Mouse (Mus musculus) liver, embryonic 14.5 days (tissue): ENCODE measurements around the gene Hsd17b3. TPM values are rescaled to one million over a fixed set of nuclear protein-coding genes. Genes with fewer than 3 reads are reported as not detected.

Source experiments
- ATAC-seq: fragments of 200-750 bp; cut with Nextera tagmentation; 2 replicates; pipeline ENCODE4 v1.8.0; 2017; ENCODE audit warnings: moderate number of reproducible peaks, mild to moderate bottlenecking, moderate library complexity; ENCODE audit not compliant: insufficient read depth
- DNase-seq, 3 experiments: peaks; one replicate each; pipeline ENCODE4 v3.0.0-alpha.2; 2012 to 2013; ENCODE audit warnings: low read depth in 3 of 3, low spot score in 3 of 3
- H3K27ac ChIP-seq: fragments of 300-500 bp; sonication (generic); 2 replicates; pipeline ENCODE4 v1.5.1; 2014; ENCODE audit warnings: moderate library complexity, mild to moderate bottlenecking, control low read depth, inconsistent platforms
- H3K27me3 ChIP-seq: fragments of 300-500 bp; sonication (generic); 2 replicates; pipeline ENCODE4 v1.6.1; 2014; ENCODE audit warnings: mild to moderate bottlenecking, low read length, moderate library complexity; ENCODE audit not compliant: control insufficient read depth, insufficient read depth
- H3K36me3 ChIP-seq: fragments of 300-500 bp; sonication (generic); replicated peaks from 2 replicates; pipeline ENCODE4 v1.6.1; 2014; ENCODE audit warnings: low read depth; ENCODE audit not compliant: control insufficient read depth, insufficient read depth
- H3K4me1 ChIP-seq, 2 experiments: fragments of 200-500 bp in 1 of 2; fragments of 300-500 bp in 1 of 2; sonication (generic) in 1 of 2; replicated peaks; 2 replicates each; pipeline ENCODE4 v1.6.1; 2012 to 2014; ENCODE audit warnings: antibody characterized with exemption in 1 of 2, inconsistent platforms in 1 of 2, low read length in 1 of 2; ENCODE audit not compliant: control insufficient read depth in 2 of 2, insufficient read depth in 2 of 2
- H3K4me2 ChIP-seq: fragments of 300-500 bp; sonication (generic); 2 replicates; pipeline ENCODE4 v1.6.1; 2014; ENCODE audit warnings: low read depth, mild to moderate bottlenecking, control low read depth, moderate library complexity
- H3K4me3 ChIP-seq, 2 experiments: fragments of 200-500 bp in 1 of 2; fragments of 300-500 bp in 1 of 2; sonication (generic) in 1 of 2; 2 replicates each; pipeline ENCODE4 v1.5.1; 2012 to 2014; ENCODE audit warnings: low read depth in 2 of 2, low read length in 2 of 2, mild to moderate bottlenecking in 2 of 2, control low read depth in 1 of 2, inconsistent platforms in 1 of 2, moderate library complexity in 1 of 2; ENCODE audit not compliant: insufficient read depth in 1 of 2
- H3K9ac ChIP-seq: fragments of 300-500 bp; sonication (generic); replicated peaks from 2 replicates; pipeline ENCODE4 v1.6.1; 2014; ENCODE audit warnings: mild to moderate bottlenecking, control low read depth, moderate library complexity
- H3K9me3 ChIP-seq: fragments of 300-500 bp; sonication (generic); 2 replicates; pipeline ENCODE4 v1.6.1; 2016; ENCODE audit warnings: low read length, mixed read lengths; ENCODE audit not compliant: control insufficient read depth
- CTCF ChIP-seq: IDR thresholded peaks from 2 replicates; pipeline ENCODE4 v1.5.1; 2016; ENCODE audit warnings: antibody characterized with exemption, low read depth, control low read depth
- EP300 ChIP-seq: IDR thresholded peaks from 2 replicates; pipeline ENCODE4 v1.6.1; 2016; ENCODE audit warnings: antibody characterized with exemption, low read depth
- WGBS: fragments of 180-500 bp; shearing (Covaris S2); extraction: QIAGEN DNeasy Blood & Tissue Kit; methylation state at CpG from one replicate; pipeline ENCODE4 v1.1.7; 2014; ENCODE audit not compliant: insufficient replicate concordance; 5-methylcytosine and 5-hydroxymethylcytosine counted together
- polyA plus RNA-seq, 2 experiments: library from polyadenylated mRNA; depleted of rRNA in 1 of 2; stranded (reverse) in 1 of 2; unstranded in 1 of 2; fragments of >200 nt; fragmentation: Nextera tagmentation in 1 of 2; extraction: Ambion mirVana in 1 of 2; gene quantifications; 2 replicates each; pipeline versions ENCODE4 v1.2.1 to v1.2.3; 2012 to 2014

Gene Hsd17b3
- polyA plus RNA-seq, 2 experiments, result not detected

DNA sequence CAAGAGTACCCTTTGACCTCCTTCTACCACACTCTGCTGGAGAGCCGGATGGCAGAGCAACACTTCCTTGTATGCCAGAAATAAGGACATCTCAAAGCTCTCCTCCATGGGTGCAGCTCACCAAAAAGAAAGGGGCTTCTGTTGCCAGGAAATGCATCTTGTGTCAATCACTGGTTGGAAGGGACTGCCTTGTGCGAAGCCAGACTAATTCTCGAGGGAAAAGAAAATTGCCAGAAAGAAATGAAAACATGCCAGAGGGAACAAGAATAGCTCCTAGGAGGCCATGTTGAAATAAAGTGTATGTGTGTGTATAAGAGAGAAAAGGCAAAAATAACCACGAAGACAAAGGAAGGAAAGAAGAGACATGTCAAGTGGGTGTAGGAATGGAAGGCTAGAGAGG, 73.0 kb downstream of the Hsd17b3 start:
- Histone ChIP-seq H3K4me3 (no peak overlapping the region), H3K4me1 (no peaks in the 10 kb centered on the region), H3K9ac (no peak overlapping the region), H3K27ac (no peak overlapping the region), H3K9me3 (no peaks in the 10 kb centered on the region), H3K27me3 (no peaks in the 10 kb centered on the region), H3K4me2 (no peak overlapping the region), H3K36me3 (no peaks in the 10 kb centered on the region)
- DNase-seq (no peak), ATAC-seq (no peak)
- WGBS, result 47% methylated on average over 4 of the region's 4 CpGs
- no peak for TF ChIP-seq CTCF
- no peak for TF ChIP-seq EP300

GRCm38 (mm10) chr13:64011157-64011556, 77.9 kb downstream of the Hsd17b3 start:
- DNase-seq (no peak), ATAC-seq (no peak)
- H3K4me2 ChIP-seq, result no peak overlapping the region
- 40% methylated on average over 4 of the region's 4 CpGs for WGBS
- TF ChIP-seq EP300, result no peak
- TF ChIP-seq CTCF, result no peak
- H3K4me1 ChIP-seq, result no peaks in the 10 kb centered on the region
- H3K27ac ChIP-seq, result no peak overlapping the region
- H3K27me3 ChIP-seq, result no peaks in the 10 kb centered on the region
- no peaks in the 10 kb centered on the region for H3K36me3 ChIP-seq
- no peaks in the 10 kb centered on the region for H3K9me3 ChIP-seq
- H3K4me3 ChIP-seq, result no peak overlapping the region
- no peak overlapping the region for H3K9ac ChIP-seq

Other genes with a start within 250 kb of the Hsd17b3 start
- 3.3 and 3.7 TPM in 2 replicates for gene Slc35d2, start 40.1 kb upstream of the Hsd17b3 start, polyA plus RNA-seq (2012; rRNA removed)
- gene Slc35d2, start 40.1 kb upstream of the Hsd17b3 start, polyA plus RNA-seq (2014; fragmentation: Nextera tagmentation; extraction: Ambion mirVana), result 6.7 and 7.2 TPM in 2 replicates
- 11.7 and 15.2 TPM in 2 replicates for gene Zfp367, start 64.0 kb upstream of the Hsd17b3 start, polyA plus RNA-seq (2012; rRNA removed)
- gene Zfp367, start 64.0 kb upstream of the Hsd17b3 start, polyA plus RNA-seq (2014; fragmentation: Nextera tagmentation; extraction: Ambion mirVana), result 23.5 and 26.5 TPM in 2 replicates
- 6.4 and 10.3 TPM in 2 replicates for gene Habp4, start 72.6 kb upstream of the Hsd17b3 start, polyA plus RNA-seq (2012; rRNA removed)
- 7.7 and 9.7 TPM in 2 replicates for gene Habp4, start 72.6 kb upstream of the Hsd17b3 start, polyA plus RNA-seq (2014; fragmentation: Nextera tagmentation; extraction: Ambion mirVana)
- gene Cdc14b, start 186.1 kb upstream of the Hsd17b3 start, polyA plus RNA-seq (2012; rRNA removed), result 3.4 and 4.1 TPM in 2 replicates
- 5.6 and 8.9 TPM in 2 replicates for gene Cdc14b, start 186.1 kb upstream of the Hsd17b3 start, polyA plus RNA-seq (2014; fragmentation: Nextera tagmentation; extraction: Ambion mirVana)
- 4.3 and 7.0 TPM in 2 replicates for gene Aaed1, start 223.5 kb upstream of the Hsd17b3 start, polyA plus RNA-seq (2012; rRNA removed)
- 14.9 and 15.0 TPM in 2 replicates for gene Aaed1, start 223.5 kb upstream of the Hsd17b3 start, polyA plus RNA-seq (2014; fragmentation: Nextera tagmentation; extraction: Ambion mirVana)